Mouse (Mus musculus): Measurements from ENCODE around the gene D230025D16Rik. TPM values are rescaled to one million over a fixed set of nuclear protein-coding genes. Genes with fewer than 3 reads are reported as not detected.
"Not testable (repeated sequence)": the region's sequence is repeated elsewhere in the genome, so short reads cannot be mapped to it uniquely, and the experiment has no call there.

Gene D230025D16Rik
- 10 to 100 TPM; 18.5 to 19.5 TPM for total RNA-seq (2021)

GRCm38 (mm10) chr8:105224413-105225271 lies at the start of gene D230025D16Rik:
D230025D16Rik (plus strand) TSS chr8:105225145.
- intact Hi-C loops (cut with DNase I) = loop anchor here (2.0 kb wide), 1 partner anchor 54 kb away; the partner anchor contains the start of gene Cbfb
- DNase-seq (ENCODE audit: low spot score) = peak; percentile 89

- DNase-seq (ENCODE audit: low spot score); intact Hi-C loops (cut with DNase I): not testable (repeated sequence)
Measured at GRCm38 (mm10) chr8:105175287-105175686, 49.7 kb upstream of the D230025D16Rik start.

GRCm38 (mm10) chr8:105178211-105178800 lies 46.6 kb upstream of the D230025D16Rik start:
- intact Hi-C loops (cut with DNase I) = no loop called here
- no peak for DNase-seq (ENCODE audit: low spot score)

- intact Hi-C loops (cut with DNase I) = no loop called here
- DNase-seq (ENCODE audit: low spot score) = no peak
Measured at GRCm38 (mm10) chr8:105182201-105182600, 42.7 kb upstream of the D230025D16Rik start.

GRCm38 (mm10) chr8:105186467-105187005 lies 38.4 kb upstream of the D230025D16Rik start:
- intact Hi-C loops (cut with DNase I) = no loop called here
- DNase-seq (ENCODE audit: low spot score) = no peak

GRCm38 (mm10) chr8:105192182-105192581 lies 32.8 kb upstream of the D230025D16Rik start:
- no peak for DNase-seq (ENCODE audit: low spot score)
- intact Hi-C loops (cut with DNase I) = no loop called here

- no peak for DNase-seq (ENCODE audit: low spot score)
- intact Hi-C loops (cut with DNase I) = no loop called here
Measured at GRCm38 (mm10) chr8:105205748-105206147, 19.2 kb upstream of the D230025D16Rik start.

GRCm38 (mm10) chr8:105206766-105207275 lies 18.1 kb upstream of the D230025D16Rik start:
- no peak for DNase-seq (ENCODE audit: low spot score)
- intact Hi-C loops (cut with DNase I) = no loop called here

- intact Hi-C loops (cut with DNase I) = no loop called here
- no peak for DNase-seq (ENCODE audit: low spot score)
Measured at GRCm38 (mm10) chr8:105207675-105208273, 17.2 kb upstream of the D230025D16Rik start.

GRCm38 (mm10) chr8:105209153-105210110 lies 15.5 kb upstream of the D230025D16Rik start:
- no peak for DNase-seq (ENCODE audit: low spot score)
- intact Hi-C loops (cut with DNase I) = no loop called here

GRCm38 (mm10) chr8:105214104-105214503 lies 10.8 kb upstream of the D230025D16Rik start:
- no peak for DNase-seq (ENCODE audit: low spot score)
- intact Hi-C loops (cut with DNase I) = no loop called here

- intact Hi-C loops (cut with DNase I) = loop anchor here (2.0 to 5.0 kb wide), 5 partner anchors 61 to 561 kb away; no protein-coding TSS in a partner anchor
- no peak for DNase-seq (ENCODE audit: low spot score)
Measured at GRCm38 (mm10) chr8:105217926-105218522, 6.9 kb upstream of the D230025D16Rik start.

- no peak for DNase-seq (ENCODE audit: low spot score)
- intact Hi-C loops (cut with DNase I) = loop anchor here (2.0 kb wide), 1 partner anchor 53 kb away; the partner anchor contains the start of gene Cbfb
Measured at GRCm38 (mm10) chr8:105223850-105224249, 1.1 kb upstream of the D230025D16Rik start.

GRCm38 (mm10) chr8:105225272-105225593 lies 288 bp downstream of the D230025D16Rik start:
- intact Hi-C loops (cut with DNase I) = loop anchor here (2.0 kb wide), 1 partner anchor 54 kb away; the partner anchor contains the start of gene Cbfb
- no peak for DNase-seq (ENCODE audit: low spot score)

- intact Hi-C loops (cut with DNase I) = loop anchor here (2.0 kb wide), 1 partner anchor 55 kb away; the partner anchor contains the start of gene Cbfb
- no peak for DNase-seq (ENCODE audit: low spot score)
Measured at GRCm38 (mm10) chr8:105225917-105226316, 972 bp downstream of the D230025D16Rik start.

GRCm38 (mm10) chr8:105231503-105232320 lies 6.8 kb downstream of the D230025D16Rik start:
- no peak for DNase-seq (ENCODE audit: low spot score)
- intact Hi-C loops (cut with DNase I) = no loop called here

GRCm38 (mm10) chr8:105232321-105232693 lies 7.4 kb downstream of the D230025D16Rik start:
- intact Hi-C loops (cut with DNase I); DNase-seq (ENCODE audit: low spot score): not testable (repeated sequence)

All from heart, postnatal 25 days (tissue).